Mouse (Mus musculus) spleen, postnatal 14 days (tissue): ENCODE data around the gene Pip5k1c.

Experiments
- DNase-seq, 2 experiments: peaks; one replicate each; pipeline ENCODE4 v3.0.0; 2021 to 2022; ENCODE audit warnings: low spot score in 2 of 2

Pip5k1c gene

DNA sequence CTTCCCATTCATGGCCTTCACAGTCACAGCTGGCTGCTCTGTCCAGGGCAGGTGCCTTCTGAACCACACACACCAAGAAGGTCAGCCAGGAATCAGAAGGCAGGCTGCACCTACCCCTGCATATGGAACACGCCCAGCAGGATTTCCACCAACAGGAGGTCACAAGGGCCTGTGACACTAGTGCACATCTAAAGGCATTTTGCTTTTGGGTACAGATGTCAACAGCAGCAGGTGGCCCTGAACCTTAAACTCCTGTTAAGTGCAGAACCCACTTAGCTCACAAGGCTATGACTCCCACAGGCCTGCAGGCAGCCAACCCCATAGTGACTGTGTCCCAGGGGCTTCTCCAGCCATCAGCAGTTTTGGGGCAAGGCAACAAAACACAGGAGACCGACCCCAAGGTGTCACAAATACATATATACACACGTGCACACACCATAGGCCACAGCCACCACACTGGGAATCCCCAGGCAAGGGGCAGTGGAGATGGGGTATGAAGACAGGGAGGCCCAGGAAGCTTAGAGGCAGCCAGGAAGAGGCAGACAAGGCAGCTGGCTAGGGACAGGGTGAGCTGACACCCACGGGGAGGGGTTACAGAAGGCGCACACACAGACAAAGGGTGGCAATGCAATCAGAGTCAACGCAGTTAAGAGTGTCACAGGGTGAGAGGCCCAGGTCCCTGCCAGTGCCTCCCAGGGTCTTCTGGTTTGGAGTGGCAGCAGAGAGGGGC, 73.9 kb downstream of the Pip5k1c start:
- DNase-seq, result no peak

DNA sequence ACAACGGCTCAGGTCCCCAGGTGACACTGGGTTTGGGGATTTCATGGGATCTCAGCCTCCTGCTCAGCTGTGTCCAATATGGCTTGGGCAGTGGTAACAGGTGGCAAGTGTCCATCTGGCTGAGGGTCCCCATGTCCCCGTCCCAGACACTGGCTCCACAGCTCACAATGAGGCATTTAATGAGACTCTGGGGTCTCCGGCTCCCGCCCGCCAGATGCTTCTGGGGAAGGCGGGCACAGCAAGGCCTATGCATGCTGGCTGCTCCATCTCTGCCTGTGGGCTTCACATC, 74.4 kb downstream of the Pip5k1c start:
- no peak for DNase-seq
